Mouse (Mus musculus): ENCODE data around the gene Abhd16b. TPM values are rescaled to one million over a fixed set of nuclear protein-coding genes. Genes with fewer than 3 reads are reported as not detected.

Abhd16b gene
- polyA plus RNA-seq, 1 experiment from 2014 or later = 0.15 TPM

GRCm38 (mm10) chr2:181537444-181538047, 44.5 kb downstream of the Abhd16b start:
- DNase-seq (ENCODE audit: low spot score) (no peak), ATAC-seq (ENCODE audit: low FRiP score, low TSS enrichment) (peak; percentile 73)
- Histone ChIP-seq H3K36me3 (ENCODE audit: control insufficient read depth, insufficient read depth, low read length) (no peaks in the 10 kb centered on the region), H3K4me1 (replicated peaks; ENCODE audit: control insufficient read depth, insufficient read depth) (no peaks in the 10 kb centered on the region), H3K27ac (replicated peaks) (peak overlapping the region; percentile 56; the same call in 1 of the 2 replicates), H3K27me3 (ENCODE audit: control insufficient read depth, insufficient read depth, low read length) (no peaks in the 10 kb centered on the region), H3K9ac (ENCODE audit: low read length) (no peak overlapping the region), H3K9me3 (ENCODE audit: control insufficient read depth, low read length) (no peaks in the 10 kb centered on the region), H3K4me2 (replicated peaks; ENCODE audit: low read depth) (no peak overlapping the region), H3K4me3 (ENCODE audit: low read depth, low read length) (no peak overlapping the region)
- no peak for TF ChIP-seq EP300 (optimal IDR thresholded peaks at IDR 0.05)
- 76% methylated on average over 2 of the region's 2 CpGs for WGBS

GRCm38 (mm10) chr2:181541761-181542380, 48.9 kb downstream of the Abhd16b start:
- TF ChIP-seq CTCF (IDR thresholded peaks at IDR 0.05; ENCODE audit: low read depth) (peak; percentile 11; the same call in 1 of the 2 replicates), EP300 (optimal IDR thresholded peaks at IDR 0.05) (no peak)
- H3K4me1 ChIP-seq (replicated peaks; ENCODE audit: control insufficient read depth, insufficient read depth) = no peaks in the 10 kb centered on the region
- H3K9ac ChIP-seq (ENCODE audit: low read length) = no peak overlapping the region
- H3K4me2 ChIP-seq (replicated peaks; ENCODE audit: low read depth) = no peak overlapping the region
- no peak for DNase-seq (ENCODE audit: low spot score)
- no peaks in the 10 kb centered on the region for H3K9me3 ChIP-seq (ENCODE audit: control insufficient read depth, low read length)
- H3K27ac ChIP-seq (replicated peaks) = no peak overlapping the region
- no peak overlapping the region for H3K4me3 ChIP-seq (ENCODE audit: low read depth, low read length)
- H3K36me3 ChIP-seq (ENCODE audit: control insufficient read depth, insufficient read depth, low read length) = no peaks in the 10 kb centered on the region
- 76% methylated on average over 6 of the region's 6 CpGs for WGBS
- H3K27me3 ChIP-seq (ENCODE audit: control insufficient read depth, insufficient read depth, low read length) = no peaks in the 10 kb centered on the region
- no peak for ATAC-seq (ENCODE audit: low FRiP score, low TSS enrichment)

Other genes with a start within 250 kb of the Abhd16b start
- gene Gmeb2, start 205.2 kb upstream of the Abhd16b start, polyA plus RNA-seq (2015; fragmentation: Nextera tagmentation; extraction: Ambion mirVana) = 4.9 and 5.5 TPM in 2 replicates
- gene Stmn3, start 178.7 kb upstream of the Abhd16b start, polyA plus RNA-seq (2015; fragmentation: Nextera tagmentation; extraction: Ambion mirVana) = 26.3 and 28.9 TPM in 2 replicates
- gene Rtel1, start 173.5 kb upstream of the Abhd16b start, polyA plus RNA-seq (2015; fragmentation: Nextera tagmentation; extraction: Ambion mirVana) = 9.0 and 9.3 TPM in 2 replicates
- gene Zgpat, start 128.3 kb upstream of the Abhd16b start, polyA plus RNA-seq (2015; fragmentation: Nextera tagmentation; extraction: Ambion mirVana) = 15.5 and 18.2 TPM in 2 replicates
- 30.1 and 33.7 TPM in 2 replicates for gene Arfrp1, start 127.8 kb upstream of the Abhd16b start, polyA plus RNA-seq (2015; fragmentation: Nextera tagmentation; extraction: Ambion mirVana)
- 8.3 and 8.8 TPM in 2 replicates for gene Lime1, start 113.1 kb upstream of the Abhd16b start, polyA plus RNA-seq (2015; fragmentation: Nextera tagmentation; extraction: Ambion mirVana)
- gene Zbtb46, start 33.8 kb upstream of the Abhd16b start, polyA plus RNA-seq (2015; fragmentation: Nextera tagmentation; extraction: Ambion mirVana) = 2.4 TPM in 2 replicates
- gene Tpd52l2, start 3.9 kb downstream of the Abhd16b start, polyA plus RNA-seq (2015; fragmentation: Nextera tagmentation; extraction: Ambion mirVana) = 98.0 and 104 TPM in 2 replicates
- 50.2 and 52.7 TPM in 2 replicates for gene Dnajc5, start 27.3 kb downstream of the Abhd16b start, polyA plus RNA-seq (2015; fragmentation: Nextera tagmentation; extraction: Ambion mirVana)
- gene Uckl1, start 91.7 kb downstream of the Abhd16b start, polyA plus RNA-seq (2015; fragmentation: Nextera tagmentation; extraction: Ambion mirVana) = 37.1 and 39.7 TPM in 2 replicates
- 28.3 and 28.4 TPM in 2 replicates for gene Prpf6, start 98.7 kb downstream of the Abhd16b start, polyA plus RNA-seq (2015; fragmentation: Nextera tagmentation; extraction: Ambion mirVana)
- gene Zfp512b, start 99.6 kb downstream of the Abhd16b start, polyA plus RNA-seq (2015; fragmentation: Nextera tagmentation; extraction: Ambion mirVana) = 15.9 and 18.3 TPM in 2 replicates
- 22.9 and 26.8 TPM in 2 replicates for gene Samd10, start 106.0 kb downstream of the Abhd16b start, polyA plus RNA-seq (2015; fragmentation: Nextera tagmentation; extraction: Ambion mirVana)
- not detected in 2 replicates for gene Gm29797, start 163.8 kb downstream of the Abhd16b start, polyA plus RNA-seq (2015; fragmentation: Nextera tagmentation; extraction: Ambion mirVana)
- gene Sox18, start 178.4 kb downstream of the Abhd16b start, polyA plus RNA-seq (2015; fragmentation: Nextera tagmentation; extraction: Ambion mirVana) = 14.0 and 14.1 TPM in 2 replicates
- gene Tcea2, start 187.1 kb downstream of the Abhd16b start, polyA plus RNA-seq (2015; fragmentation: Nextera tagmentation; extraction: Ambion mirVana) = 12.7 and 13.4 TPM in 2 replicates
- gene Rgs19, start 200.8 kb downstream of the Abhd16b start, polyA plus RNA-seq (2015; fragmentation: Nextera tagmentation; extraction: Ambion mirVana) = 20.0 and 24.6 TPM in 2 replicates
- not detected in 2 replicates for gene Lkaaear1, start 205.2 kb downstream of the Abhd16b start, polyA plus RNA-seq (2015; fragmentation: Nextera tagmentation; extraction: Ambion mirVana)
- 0.52 and 0.80 TPM in 2 replicates for gene Oprl1, start 221.8 kb downstream of the Abhd16b start, polyA plus RNA-seq (2015; fragmentation: Nextera tagmentation; extraction: Ambion mirVana)

Data from stomach, postnatal 0 days (tissue).